Mouse (Mus musculus) sigmoid colon, adult 10 weeks (tissue): ENCODE measurements around the gene Luc7l3. TPM values are rescaled to one million over a fixed set of nuclear protein-coding genes. Genes with fewer than 3 reads are reported as not detected.

ENCODE experiments used
- polyA plus RNA-seq: library from polyadenylated mRNA; stranded (reverse); fragments of 350-450 nt; fragmentation: Illumina TruSeq; extraction: RNeasy Lipid Tissue Mini Kit (QIAGEN cat#74804); gene quantifications from one replicate; pipeline ENCODE4 v1.2.3, GENCODE M21; 2014; ENCODE audit warnings: low read depth, low replicate concordance

The Luc7l3 gene
- polyA plus RNA-seq = 403 TPM

GRCm38 (mm10) chr11:94321931-94322400, at the start of gene Luc7l3:
TSS of gene Luc7l3 (minus strand) at chr11:94321988.

GRCm38 (mm10) chr11:94327693-94328643, 6.2 kb upstream of the Luc7l3 start, which contains the start of gene Ankrd40:
TSS of gene Ankrd40 (plus strand) at chr11:94328001.

GRCm38 (mm10) chr11:94281199-94282181, 40.3 kb downstream of the Luc7l3 start, which contains the start of gene Gm21885:
TSS of gene Gm21885 (plus strand) at chr11:94281873.

GRCm38 (mm10) chr11:94245955-94246788, 75.6 kb downstream of the Luc7l3 start, which contains the start of gene Wfikkn2:
TSS of gene Wfikkn2 (minus strand) at chr11:94246005.

Other genes starting within 250 kb of the Luc7l3 start
- 330 TPM for gene Tob1, start 110.5 kb downstream of the Luc7l3 start, polyA plus RNA-seq
- gene Wfikkn2, start 76.0 kb downstream of the Luc7l3 start, polyA plus RNA-seq = 0.38 TPM
- 53.8 TPM for gene Gm21885, start 40.1 kb downstream of the Luc7l3 start, polyA plus RNA-seq
- gene Ankrd40, start 6.0 kb upstream of the Luc7l3 start, polyA plus RNA-seq = 66.3 TPM
- gene Abcc3, start 71.0 kb upstream of the Luc7l3 start, polyA plus RNA-seq = 21.5 TPM
- 0.41 TPM for gene Cacna1g, start 152.2 kb upstream of the Luc7l3 start, polyA plus RNA-seq
- not detected for gene Spata20, start 164.2 kb upstream of the Luc7l3 start, polyA plus RNA-seq
- gene Epn3, start 178.0 kb upstream of the Luc7l3 start, polyA plus RNA-seq = 1.7 TPM
- 0.88 TPM for gene Mycbpap, start 199.8 kb upstream of the Luc7l3 start, polyA plus RNA-seq
- 6.4 TPM for gene Rsad1, start 227.3 kb upstream of the Luc7l3 start, polyA plus RNA-seq
- not detected for gene Chad, start 243.1 kb upstream of the Luc7l3 start, polyA plus RNA-seq